Mouse (Mus musculus): ENCODE data around the gene Leng1. TPM values are rescaled to one million over a fixed set of nuclear protein-coding genes. Genes with fewer than 3 reads are reported as not detected.
A peak's percentile ranks its signal among the peaks of the same experiment; 100 is the strongest.
"Not testable (repeated sequence)": the region's sequence is repeated elsewhere in the genome, so short reads cannot be mapped to it uniquely, and the experiment has no call there.

Leng1 gene
- polyA plus RNA-seq (2015; fragmentation: Nextera tagmentation; extraction: Ambion mirVana), result 19.0 and 20.3 TPM in 2 replicates

GRCm38 (mm10) chr7:3665215-3666114, at the start of gene Leng1:
TSS of gene Leng1 (minus strand) at chr7:3665840.
- WGBS, result 4% methylated on average over 45 of the region's 45 CpGs
- Histone ChIP-seq H3K27me3 (no peaks in the 10 kb centered on the region), H3K9me3 (no peaks in the 10 kb centered on the region), H3K27ac (peak within 1 kb of the TSS; percentile 81), H3K9ac (peak within 1 kb of the TSS; percentile 84), H3K4me3 (peak within 1 kb of the TSS; percentile 77), H3K4me1 (peaks cover 23% of the 10 kb centered on the region), H3K4me2 (replicated peaks) (peak within 1 kb of the TSS; percentile 86), H3K36me3 (peaks cover 32% of the 10 kb centered on the region)
- peak; percentile 98 for ATAC-seq (ENCODE audit: low FRiP score, low read depth)

GRCm38 (mm10) chr7:3715249-3715648, 49.6 kb upstream of the Leng1 start:
- Histone ChIP-seq H3K4me3 (no peak overlapping the region), H3K36me3 (no peaks in the 10 kb centered on the region), H3K27ac (no peak overlapping the region), H3K27me3 (no peaks in the 10 kb centered on the region), H3K9me3 (no peaks in the 10 kb centered on the region), H3K9ac (no peak overlapping the region), H3K4me2 (replicated peaks) (no peak overlapping the region), H3K4me1 (no peaks in the 10 kb centered on the region)
- WGBS, result 56% methylated on average over 1 of the region's 1 CpGs
- no peak for ATAC-seq (ENCODE audit: low FRiP score, low read depth)

GRCm38 (mm10) chr7:3712264-3712942, 46.8 kb upstream of the Leng1 start:
- H3K4me3 ChIP-seq, result no peak overlapping the region
- H3K9ac ChIP-seq, result no peak overlapping the region
- WGBS, result 34% methylated on average over 5 of the region's 5 CpGs
- H3K9me3 ChIP-seq, result no peaks in the 10 kb centered on the region
- H3K4me1 ChIP-seq, result no peaks in the 10 kb centered on the region
- H3K4me2 ChIP-seq (replicated peaks), result no peak overlapping the region
- H3K27me3 ChIP-seq, result no peaks in the 10 kb centered on the region
- no peak overlapping the region for H3K27ac ChIP-seq
- H3K36me3 ChIP-seq, result peaks cover 9% of the 10 kb centered on the region
- no peak for ATAC-seq (ENCODE audit: low FRiP score, low read depth)

DNA sequence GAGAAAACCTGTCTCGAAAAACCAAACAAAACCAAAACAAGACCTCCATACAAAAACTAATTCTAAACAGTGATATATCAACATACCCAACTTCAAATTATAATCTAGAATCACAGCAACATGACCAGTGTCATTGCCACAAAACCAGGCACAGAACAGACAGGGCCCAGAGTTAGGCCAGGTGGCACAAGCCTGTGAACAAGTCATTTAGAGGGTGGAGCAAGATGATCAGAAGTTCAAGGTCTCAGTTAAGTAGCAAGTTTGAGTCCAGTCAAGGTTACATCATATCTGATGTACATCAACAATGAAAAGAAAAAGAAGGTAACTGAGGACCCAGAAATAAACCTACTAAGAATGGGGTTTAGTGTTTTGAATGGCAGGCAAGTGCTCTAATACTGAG, 43.4 kb upstream of the Leng1 start:
- no peaks in the 10 kb centered on the region for H3K9me3 ChIP-seq
- H3K4me3 ChIP-seq, result no peak overlapping the region
- no peak overlapping the region for H3K27ac ChIP-seq
- H3K27me3 ChIP-seq, result no peaks in the 10 kb centered on the region
- peaks cover 14% of the 10 kb centered on the region for H3K4me1 ChIP-seq
- H3K36me3 ChIP-seq, result peaks cover 30% of the 10 kb centered on the region
- WGBS, result 76% methylated on average over 1 of the region's 1 CpGs
- no peak overlapping the region for H3K4me2 ChIP-seq (replicated peaks)
- ATAC-seq (ENCODE audit: low FRiP score, low read depth), result no peak
- no peak overlapping the region for H3K9ac ChIP-seq

- 30% methylated on average over 5 of the region's 5 CpGs for WGBS
- Histone ChIP-seq H3K4me1 (peaks cover 14% of the 10 kb centered on the region), H3K36me3 (peaks cover 30% of the 10 kb centered on the region)
- not testable (repeated sequence) for H3K9ac ChIP-seq; H3K4me2 ChIP-seq (replicated peaks); H3K4me3 ChIP-seq; H3K9me3 ChIP-seq; H3K27me3 ChIP-seq; ATAC-seq (ENCODE audit: low FRiP score, low read depth); H3K27ac ChIP-seq
Observed at GRCm38 (mm10) chr7:3708447-3708980, 42.9 kb upstream of the Leng1 start.

GRCm38 (mm10) chr7:3707568-3708413, 42.2 kb upstream of the Leng1 start:
- 28% methylated on average over 7 of the region's 7 CpGs for WGBS
- H3K27ac ChIP-seq, result no peak overlapping the region

GRCm38 (mm10) chr7:3707027-3707426, 41.4 kb upstream of the Leng1 start:
- Histone ChIP-seq H3K4me1 (peaks cover 14% of the 10 kb centered on the region), H3K27ac (no peak overlapping the region), H3K4me3 (no peak overlapping the region), H3K4me2 (replicated peaks) (peak overlapping the region; percentile 96), H3K36me3 (peaks cover 30% of the 10 kb centered on the region), H3K27me3 (no peaks in the 10 kb centered on the region), H3K9me3 (no peaks in the 10 kb centered on the region), H3K9ac (peak overlapping the region; percentile 39; the same call in 1 of the 2 replicates)
- ATAC-seq (ENCODE audit: low FRiP score, low read depth), result no peak
- WGBS, result 74% methylated on average over 4 of the region's 4 CpGs

More at GRCm38 (mm10) chr7:3707568-3708413, 42.2 kb upstream of the Leng1 start:
- H3K9me3 ChIP-seq, result no peaks in the 10 kb centered on the region
- no peak overlapping the region for H3K4me2 ChIP-seq (replicated peaks)
- no peak overlapping the region for H3K4me3 ChIP-seq
- H3K9ac ChIP-seq, result no peak overlapping the region
- ATAC-seq (ENCODE audit: low FRiP score, low read depth), result no peak
- H3K27me3 ChIP-seq, result no peaks in the 10 kb centered on the region
- H3K36me3 ChIP-seq, result peaks cover 30% of the 10 kb centered on the region
- H3K4me1 ChIP-seq, result peaks cover 14% of the 10 kb centered on the region

- ATAC-seq (ENCODE audit: low FRiP score, low read depth), result no peak
- H3K9ac ChIP-seq, result peak overlapping the region; percentile 93
- peak overlapping the region; percentile 86 for H3K4me3 ChIP-seq
- peaks cover 14% of the 10 kb centered on the region for H3K4me1 ChIP-seq
- H3K27ac ChIP-seq, result peak overlapping the region; percentile 4; the same call in 1 of the 2 replicates
- peak overlapping the region; percentile 96 for H3K4me2 ChIP-seq (replicated peaks)
- no peaks in the 10 kb centered on the region for H3K27me3 ChIP-seq
- no peaks in the 10 kb centered on the region for H3K9me3 ChIP-seq
- WGBS, result 60% methylated on average over 11 of the region's 11 CpGs
- peaks cover 32% of the 10 kb centered on the region for H3K36me3 ChIP-seq
Observed at GRCm38 (mm10) chr7:3706343-3706934, 40.8 kb upstream of the Leng1 start.

DNA sequence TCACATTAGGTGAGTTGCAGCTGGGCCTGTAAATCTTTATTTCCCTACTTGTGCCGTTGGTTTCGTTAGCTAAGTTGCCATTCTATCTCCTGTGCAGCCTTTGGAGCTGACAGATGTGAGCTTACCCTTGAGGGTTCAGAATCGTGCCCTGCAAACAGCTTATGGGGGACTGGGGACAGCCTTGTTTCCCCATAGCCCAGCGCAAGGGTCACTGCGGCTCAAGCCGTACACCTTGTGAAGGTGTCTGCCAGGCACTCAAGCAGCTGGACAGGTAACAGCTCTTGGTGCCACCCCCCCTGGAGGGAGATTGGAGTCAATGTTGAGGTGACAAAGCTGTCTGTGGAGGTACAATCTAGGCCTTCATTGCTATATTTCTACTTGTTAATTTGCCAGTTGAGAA, 40.3 kb upstream of the Leng1 start:
- Histone ChIP-seq H3K4me2 (replicated peaks) (peak overlapping the region; percentile 96), H3K36me3 (peaks cover 37% of the 10 kb centered on the region), H3K4me1 (peaks cover 14% of the 10 kb centered on the region), H3K27ac (peak overlapping the region; percentile 4; the same call in 1 of the 2 replicates), H3K9me3 (no peaks in the 10 kb centered on the region), H3K27me3 (no peaks in the 10 kb centered on the region), H3K4me3 (peak overlapping the region; percentile 86), H3K9ac (peak overlapping the region; percentile 93)
- 22% methylated on average over 6 of the region's 6 CpGs for WGBS
- no peak for ATAC-seq (ENCODE audit: low FRiP score, low read depth)

DNA sequence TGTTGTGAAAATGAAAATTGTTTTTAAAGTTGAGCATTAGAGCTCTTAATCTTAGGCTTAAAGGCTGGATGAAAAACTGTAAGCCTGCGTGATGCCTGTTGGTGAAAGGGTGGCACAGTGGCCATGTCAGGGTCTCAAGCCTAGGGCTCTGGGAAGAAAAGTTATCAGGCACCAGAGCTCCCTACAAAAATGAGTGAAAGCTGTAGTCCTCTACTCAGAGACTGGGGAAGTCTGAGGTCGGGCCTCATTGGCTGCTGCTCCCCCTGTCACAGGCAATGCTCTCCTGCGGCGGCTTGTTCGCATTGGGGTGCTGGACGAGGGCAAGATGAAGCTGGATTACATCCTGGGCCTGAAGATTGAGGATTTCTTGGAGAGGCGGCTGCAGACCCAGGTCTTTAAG, 39.8 kb upstream of the Leng1 start:
- not testable (repeated sequence) for ATAC-seq (ENCODE audit: low FRiP score, low read depth); H3K27me3 ChIP-seq; H3K9me3 ChIP-seq
- under 1% methylated on average over 7 of the region's 7 CpGs for WGBS
- peak overlapping the region; percentile 86 for H3K4me3 ChIP-seq
- H3K9ac ChIP-seq, result peak overlapping the region; percentile 93
- H3K36me3 ChIP-seq, result peaks cover 42% of the 10 kb centered on the region
- peak overlapping the region; percentile 96 for H3K4me2 ChIP-seq (replicated peaks)
- peaks cover 14% of the 10 kb centered on the region for H3K4me1 ChIP-seq
- H3K27ac ChIP-seq, result peak overlapping the region; percentile 72

DNA sequence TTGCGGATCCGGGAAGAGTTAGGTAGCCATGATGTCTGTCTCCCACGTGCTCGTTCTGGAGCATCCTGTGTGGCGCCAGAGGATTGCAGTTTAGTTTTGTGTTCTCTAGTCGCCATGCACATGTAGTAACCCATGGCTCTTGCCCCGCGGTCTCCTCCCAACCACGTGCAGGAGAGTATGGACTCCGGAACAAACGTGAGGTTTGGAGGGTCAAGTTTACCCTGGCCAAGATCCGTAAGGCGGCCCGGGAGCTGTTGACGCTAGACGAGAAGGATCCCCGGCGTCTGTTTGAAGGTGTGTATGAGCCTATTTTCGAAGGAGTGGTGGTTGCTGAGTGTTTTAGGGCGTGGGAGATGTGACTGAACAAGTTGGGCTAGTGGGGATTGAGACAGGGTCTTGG, 38.8 kb upstream of the Leng1 start:
- no peaks in the 10 kb centered on the region for H3K9me3 ChIP-seq
- peak overlapping the region; percentile 94 for H3K27ac ChIP-seq
- peak; percentile 35 for ATAC-seq (ENCODE audit: low FRiP score, low read depth)
- H3K36me3 ChIP-seq, result peaks cover 51% of the 10 kb centered on the region
- H3K9ac ChIP-seq, result peak overlapping the region; percentile 93
- H3K4me3 ChIP-seq, result peak overlapping the region; percentile 86
- peak overlapping the region; percentile 96 for H3K4me2 ChIP-seq (replicated peaks)
- under 1% methylated on average over 20 of the region's 20 CpGs for WGBS
- no peaks in the 10 kb centered on the region for H3K27me3 ChIP-seq
- peaks cover 14% of the 10 kb centered on the region for H3K4me1 ChIP-seq
